Mouse (Mus musculus) gastrocnemius, postnatal 36 days (tissue): ENCODE data around the gene Fstl1. TPM values are rescaled to one million over a fixed set of nuclear protein-coding genes. Genes with fewer than 3 reads are reported as not detected.

Source experiments
- DNase-seq, 2 experiments: peaks; one replicate each; pipeline ENCODE4 v3.0.0; 2022
- intact Hi-C: fragments of 180-260 bp; cut with DNase I; formaldehyde crosslinking; loops from one replicate; pipeline ENCODE4 v1.15.1; 2025
- total RNA-seq, 2 experiments: library from RNA; stranded (reverse); gene quantifications; 2 replicates each; pipeline ENCODE4 v1.2.3; 2021

Gene Fstl1
- total RNA-seq, 2 experiments from 2014 or later, result 60.2 to 70.4 TPM

DNA sequence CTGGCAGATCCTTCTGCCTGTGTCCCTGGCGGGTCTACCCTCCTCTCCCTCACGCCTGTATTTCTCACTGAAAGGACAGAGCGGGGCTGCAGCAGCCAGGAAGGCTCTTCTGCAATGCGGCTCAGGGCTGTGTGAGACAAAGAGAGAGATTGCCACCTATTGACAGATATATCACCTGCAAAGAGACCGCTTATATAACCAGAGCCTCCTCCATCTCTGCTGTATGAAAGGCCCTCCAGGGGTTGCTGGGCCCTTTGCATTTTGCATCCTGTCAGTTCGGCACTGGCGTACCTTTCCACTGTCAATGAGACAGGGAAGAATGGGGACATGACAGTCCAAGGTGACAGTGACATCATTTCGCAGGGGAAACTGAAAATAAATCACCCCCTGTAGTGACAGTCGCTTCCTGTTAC is 35.8 kb downstream of the Fstl1 start:
- no peak for DNase-seq
- intact Hi-C loops, result loop anchor here (2.0 kb wide), 1 partner anchor 128 kb away; no protein-coding TSS in a partner anchor

DNA sequence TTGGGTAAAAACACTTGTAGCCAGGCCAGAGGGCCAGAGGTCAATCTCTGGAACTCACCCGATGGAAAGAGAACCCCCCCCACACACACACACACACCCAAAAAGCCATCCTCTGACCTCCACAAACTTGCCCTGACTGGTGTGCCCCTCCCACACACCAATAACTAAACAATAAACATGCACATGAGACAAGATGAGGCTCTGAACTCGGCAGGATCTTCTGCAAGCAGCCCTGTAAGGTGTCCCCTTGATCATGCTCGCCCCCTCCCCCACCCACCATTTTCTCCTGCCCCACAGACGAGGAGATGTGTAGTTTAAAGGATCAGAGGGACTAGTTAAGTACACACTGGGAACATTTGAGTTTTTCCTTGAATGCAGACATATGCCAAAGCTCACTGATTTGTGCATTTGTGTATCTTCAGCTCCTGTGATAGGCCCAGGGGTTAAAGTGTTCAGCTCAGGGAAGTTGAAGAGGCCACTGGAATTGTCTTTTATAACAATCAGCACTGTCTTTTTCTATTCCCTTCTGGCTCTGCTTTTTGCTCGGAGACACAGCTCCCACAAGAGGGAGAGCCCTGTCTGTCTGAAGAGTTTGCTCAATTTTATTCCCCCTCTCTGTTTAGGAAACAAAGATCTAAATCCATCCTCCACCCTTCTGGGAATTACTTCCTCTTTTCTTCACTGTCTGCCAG is 37.2 kb downstream of the Fstl1 start:
- intact Hi-C loops, result loop anchor here (2.0 kb wide), 1 partner anchor 129 kb away; no protein-coding TSS in a partner anchor
- DNase-seq, result no peak

GRCm38 (mm10) chr16:37814383-37814971 is 37.8 kb downstream of the Fstl1 start:
- DNase-seq, result peak in 1 of 2 experiments; percentile 64
- intact Hi-C loops, result no loop called here

DNA sequence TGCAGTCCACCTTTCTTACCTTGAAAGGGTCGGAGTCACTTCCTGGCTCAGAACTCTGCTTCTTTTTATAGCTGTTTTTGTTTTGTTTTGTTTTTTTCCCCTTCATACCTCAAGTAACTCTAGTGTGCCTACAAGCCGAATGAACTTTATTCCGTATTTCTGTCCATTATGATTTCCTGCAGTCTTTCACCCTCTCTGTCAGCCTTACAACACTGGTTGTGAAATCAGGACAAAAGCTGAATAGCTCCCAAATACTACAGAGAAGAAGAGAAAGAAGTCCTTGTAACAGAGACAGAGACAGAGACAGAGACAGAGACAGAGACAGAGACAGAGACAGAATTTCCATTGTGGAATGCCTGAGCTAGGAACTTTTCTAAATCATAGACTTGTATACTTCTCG is 41.3 kb downstream of the Fstl1 start:
- intact Hi-C loops, result loop anchor here (5.0 kb wide), 1 partner anchor 129 kb away; no protein-coding TSS in a partner anchor
- DNase-seq, result no peak

- no peak for DNase-seq
- intact Hi-C loops, result no loop called here
These were observed 47.3 kb downstream of the Fstl1 start for GRCm38 (mm10) chr16:37823949-37824348.

- intact Hi-C loops, result no loop called here
- no peak for DNase-seq
These were observed 48.3 kb downstream of the Fstl1 start for GRCm38 (mm10) chr16:37824778-37825505.

- intact Hi-C loops, result no loop called here
- no peak for DNase-seq
These were observed 49.6 kb downstream of the Fstl1 start for GRCm38 (mm10) chr16:37826286-37826685.

GRCm38 (mm10) chr16:37831041-37831440 is 54.4 kb downstream of the Fstl1 start:
- DNase-seq, result no peak

DNA sequence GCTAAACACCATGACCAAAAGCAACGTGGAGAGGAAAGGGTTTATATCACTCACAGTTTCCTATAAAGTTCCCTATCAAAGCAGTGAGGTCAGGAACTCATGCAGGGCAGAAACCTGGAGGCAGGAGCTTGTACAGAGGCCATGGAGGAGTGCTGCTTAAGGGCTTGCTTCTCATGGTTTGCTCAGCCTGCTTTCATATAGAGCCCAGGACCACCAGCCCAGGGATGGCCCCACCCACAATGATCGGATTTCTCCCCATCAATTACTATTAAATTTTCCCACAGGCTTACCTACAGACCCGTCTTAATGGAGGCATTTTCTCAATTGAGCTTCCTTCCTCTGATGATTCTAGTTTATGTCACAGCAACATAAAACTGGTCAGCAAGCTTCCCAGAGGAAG is 60.9 kb downstream of the Fstl1 start:
- no peak for DNase-seq
- intact Hi-C loops, result no loop called here

More at GRCm38 (mm10) chr16:37831041-37831440, 54.4 kb downstream of the Fstl1 start:
- intact Hi-C loops, result no loop called here

DNA sequence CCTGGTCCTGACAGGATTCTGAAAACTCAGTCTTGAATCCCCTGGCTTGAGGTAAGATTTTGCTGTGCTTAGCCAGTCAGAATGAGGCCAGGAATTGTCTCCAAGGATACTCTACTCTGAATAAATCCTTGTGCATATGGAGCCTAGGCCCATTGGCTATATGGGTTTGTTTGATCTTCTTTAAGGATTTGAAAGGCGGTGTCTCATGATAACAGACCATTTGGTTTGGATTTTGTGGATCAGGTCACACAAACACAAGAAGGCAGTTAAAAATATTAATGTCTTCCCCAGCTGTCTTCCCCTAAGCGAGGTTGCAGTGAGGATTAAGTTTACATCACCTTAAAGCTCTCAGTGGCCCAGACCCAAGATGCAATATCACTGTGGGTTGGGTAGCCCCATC is 65.8 kb downstream of the Fstl1 start:
- no peak for DNase-seq
- intact Hi-C loops, result no loop called here

GRCm38 (mm10) chr16:37843740-37844139 is 67.1 kb downstream of the Fstl1 start:
- no peak for DNase-seq
- intact Hi-C loops, result no loop called here

GRCm38 (mm10) chr16:37845202-37845925 is 68.7 kb downstream of the Fstl1 start:
- no peak for DNase-seq
- intact Hi-C loops, result no loop called here

- intact Hi-C loops, result no loop called here
- DNase-seq, result no peak
These were observed 70.4 kb downstream of the Fstl1 start for GRCm38 (mm10) chr16:37847081-37847480.

- intact Hi-C loops, result no loop called here
- no peak for DNase-seq
These were observed 74.7 kb downstream of the Fstl1 start for GRCm38 (mm10) chr16:37851366-37851765.

GRCm38 (mm10) chr16:37853279-37853678 is 76.6 kb downstream of the Fstl1 start:
- intact Hi-C loops, result no loop called here
- DNase-seq, result no peak

- intact Hi-C loops, result no loop called here
- no peak for DNase-seq
These were observed 77.4 kb downstream of the Fstl1 start for GRCm38 (mm10) chr16:37854054-37854453.

- no peak for DNase-seq
- intact Hi-C loops, result no loop called here
These were observed 77.9 kb downstream of the Fstl1 start for GRCm38 (mm10) chr16:37854593-37854992.

GRCm38 (mm10) chr16:37855583-37855982 is 78.9 kb downstream of the Fstl1 start:
- DNase-seq, result no peak
- intact Hi-C loops, result no loop called here

GRCm38 (mm10) chr16:37856327-37856726 is 79.7 kb downstream of the Fstl1 start:
- no peak for DNase-seq
- intact Hi-C loops, result no loop called here

- DNase-seq, result no peak
- intact Hi-C loops, result no loop called here
These were observed 80.8 kb downstream of the Fstl1 start for GRCm38 (mm10) chr16:37857495-37857894.

GRCm38 (mm10) chr16:37860213-37860612 is 83.5 kb downstream of the Fstl1 start:
- intact Hi-C loops, result loop anchor here (5.0 kb wide), 1 partner anchor 593 kb away; no protein-coding TSS in a partner anchor
- no peak for DNase-seq
